Mouse (Mus musculus) heart, adult 2 months (tissue): Measurements from ENCODE around the gene Mfsd12.

Experiments
- CTCF ChIP-seq: fragments of 200-600 bp; IDR thresholded peaks from 2 replicates; pipeline ENCODE4 v1.8.1; 2022; ENCODE audit warnings: antibody characterized with exemption, mild to moderate bottlenecking, moderate library complexity
- EP300 ChIP-seq: fragments of 200-500 bp; IDR thresholded peaks from 2 replicates; pipeline ENCODE4 v1.6.1; 2011; ENCODE audit warnings: low read depth, low read length, control low read depth; ENCODE audit not compliant: insufficient read depth
- POLR2A ChIP-seq: fragments of 200-500 bp; IDR thresholded peaks from 2 replicates; pipeline ENCODE4 v1.6.1; 2011; ENCODE audit warnings: mild to moderate bottlenecking, low read depth, low read length, control low read depth; ENCODE audit not compliant: insufficient read depth

- TF ChIP-seq POLR2A (no peak), EP300 (no peak), CTCF (no peak)
These were observed 12.1 kb upstream of the Mfsd12 start for GRCm38 (mm10) chr10:81345162-81345534.
